Mouse (Mus musculus): ENCODE results near the gene Traf2. TPM values are rescaled to one million over a fixed set of nuclear protein-coding genes. Genes with fewer than 3 reads are reported as not detected.
A peak's percentile ranks its signal among the peaks of the same experiment; 100 is the strongest.
"Not testable (repeated sequence)": the region's sequence is repeated elsewhere in the genome, so short reads cannot be mapped to it uniquely, and the experiment has no call there.

The Traf2 gene
- total and polyA plus RNA-seq, 2 experiments from 2014 or later = 9.3 to 11.4 TPM

GRCm38 (mm10) chr2:25557964-25558360 lies 11.2 kb upstream of the Traf2 start:
- Histone ChIP-seq H3K4me2 (ENCODE audit: low read depth, low read length) (peak overlapping the region; percentile 94), H3K4me1 (ENCODE audit: insufficient read depth, low read length) (peaks cover 15% of the 10 kb centered on the region), H3K27ac (peak overlapping the region; percentile 79), H3K36me3 (ENCODE audit: insufficient read depth, low read length) (peaks cover 27% of the 10 kb centered on the region), H3K27me3 (ENCODE audit: insufficient read depth, low read length) (no peaks in the 10 kb centered on the region), H3K9me3 (ENCODE audit: low read length) (no peaks in the 10 kb centered on the region), H3K9ac (replicated peaks; ENCODE audit: low read length) (peak overlapping the region; percentile 88), H3K4me3 (ENCODE audit: low read length) (peak overlapping the region; percentile 85)
- ATAC-seq = no peak
- no peak for TF ChIP-seq CTCF (IDR thresholded peaks at IDR 0.05; ENCODE audit: low read depth)
- DNase-seq (ENCODE audit: low spot score) = no peak
- WGBS = 0% methylated on average over 23 of the region's 24 CpGs

- H3K4me3 ChIP-seq (ENCODE audit: low read length) = peak within 1 kb of the TSS; percentile 85
- under 1% methylated on average over 61 of the region's 61 CpGs for WGBS
- H3K9me3 ChIP-seq (ENCODE audit: low read length) = no peaks in the 10 kb centered on the region
- TF ChIP-seq CTCF (IDR thresholded peaks at IDR 0.05; ENCODE audit: low read depth) = no peak
- H3K4me2 ChIP-seq (ENCODE audit: low read depth, low read length) = peak within 1 kb of the TSS; percentile 94
- peak within 1 kb of the TSS; percentile 79 for H3K27ac ChIP-seq
- DNase-seq (ENCODE audit: low spot score) (peak; percentile 97), ATAC-seq (peak; percentile 99)
- H3K9ac ChIP-seq (replicated peaks; ENCODE audit: low read length) = peak within 1 kb of the TSS; percentile 88
- H3K36me3 ChIP-seq (ENCODE audit: insufficient read depth, low read length) = peaks cover 21% of the 10 kb centered on the region
- no peaks in the 10 kb centered on the region for H3K27me3 ChIP-seq (ENCODE audit: insufficient read depth, low read length)
- peaks cover 15% of the 10 kb centered on the region for H3K4me1 ChIP-seq (ENCODE audit: insufficient read depth, low read length)
These were observed 10.7 kb upstream of the Traf2 start, which contains the start of gene Edf1 for GRCm38 (mm10) chr2:25557221-25557963. Gene Edf1 (plus strand): TSS chr2:25557847.

GRCm38 (mm10) chr2:25556296-25556695 lies 9.6 kb upstream of the Traf2 start:
- no peak overlapping the region for H3K27ac ChIP-seq
- no peak overlapping the region for H3K9ac ChIP-seq (replicated peaks; ENCODE audit: low read length)
- ATAC-seq = no peak
- DNase-seq (ENCODE audit: low spot score) = no peak
- H3K4me3 ChIP-seq (ENCODE audit: low read length) = no peak overlapping the region
- H3K4me2 ChIP-seq (ENCODE audit: low read depth, low read length) = no peak overlapping the region
- no peak for TF ChIP-seq CTCF (IDR thresholded peaks at IDR 0.05; ENCODE audit: low read depth)
- WGBS = 41% methylated on average over 1 of the region's 1 CpGs
- peaks cover 13% of the 10 kb centered on the region; the same call in 1 of the 2 replicates for H3K36me3 ChIP-seq (ENCODE audit: insufficient read depth, low read length)
- H3K9me3 ChIP-seq (ENCODE audit: low read length) = no peaks in the 10 kb centered on the region
- H3K4me1 ChIP-seq (ENCODE audit: insufficient read depth, low read length) = peaks cover 15% of the 10 kb centered on the region
- no peaks in the 10 kb centered on the region for H3K27me3 ChIP-seq (ENCODE audit: insufficient read depth, low read length)

- not testable (repeated sequence) for ATAC-seq; DNase-seq (ENCODE audit: low spot score); H3K27ac ChIP-seq; H3K4me3 ChIP-seq (ENCODE audit: low read length); H3K9me3 ChIP-seq (ENCODE audit: low read length); H3K4me2 ChIP-seq (ENCODE audit: low read depth, low read length); H3K9ac ChIP-seq (replicated peaks; ENCODE audit: low read length); H3K27me3 ChIP-seq (ENCODE audit: insufficient read depth, low read length); H3K36me3 ChIP-seq (ENCODE audit: insufficient read depth, low read length)
- peaks cover 15% of the 10 kb centered on the region for H3K4me1 ChIP-seq (ENCODE audit: insufficient read depth, low read length)
- peak; percentile 11; the same call in 1 of the 2 replicates for TF ChIP-seq CTCF (IDR thresholded peaks at IDR 0.05; ENCODE audit: low read depth)
- WGBS = 53% methylated on average over 2 of the region's 2 CpGs
These were observed 8.7 kb upstream of the Traf2 start for GRCm38 (mm10) chr2:25555479-25555878.

GRCm38 (mm10) chr2:25553171-25553786 lies 6.5 kb upstream of the Traf2 start:
- H3K27ac ChIP-seq; H3K36me3 ChIP-seq (ENCODE audit: insufficient read depth, low read length); H3K9me3 ChIP-seq (ENCODE audit: low read length); H3K9ac ChIP-seq (replicated peaks; ENCODE audit: low read length); DNase-seq (ENCODE audit: low spot score); H3K4me3 ChIP-seq (ENCODE audit: low read length); ATAC-seq; H3K27me3 ChIP-seq (ENCODE audit: insufficient read depth, low read length); H3K4me1 ChIP-seq (ENCODE audit: insufficient read depth, low read length); H3K4me2 ChIP-seq (ENCODE audit: low read depth, low read length): not testable (repeated sequence)
- WGBS = 91% methylated on average over 4 of the region's 4 CpGs

- Histone ChIP-seq H3K4me1 (ENCODE audit: insufficient read depth, low read length) (no peaks in the 10 kb centered on the region), H3K9me3 (ENCODE audit: low read length) (no peaks in the 10 kb centered on the region), H3K27ac (no peak overlapping the region), H3K9ac (replicated peaks; ENCODE audit: low read length) (no peak overlapping the region), H3K4me3 (ENCODE audit: low read length) (no peak overlapping the region), H3K27me3 (ENCODE audit: insufficient read depth, low read length) (no peaks in the 10 kb centered on the region), H3K4me2 (ENCODE audit: low read depth, low read length) (no peak overlapping the region), H3K36me3 (ENCODE audit: insufficient read depth, low read length) (no peaks in the 10 kb centered on the region)
- peak; percentile 78 for TF ChIP-seq CTCF (IDR thresholded peaks at IDR 0.05; ENCODE audit: low read depth)
- DNase-seq (ENCODE audit: low spot score) (peak; percentile 59), ATAC-seq (no peak)
- WGBS = 30% methylated on average over 5 of the region's 5 CpGs
These were observed 4.4 kb upstream of the Traf2 start for GRCm38 (mm10) chr2:25551186-25551585.
